Mouse (Mus musculus): ENCODE data around the gene Frat2.

GRCm38 (mm10) chr19:41808104-41808634 is 39.8 kb downstream of the Frat2 start:
- TF ChIP-seq CTCF (IDR thresholded peaks at IDR 0.05; ENCODE audit: low read depth, low read length), result no peak
- TF ChIP-seq POLR2A (IDR thresholded peaks at IDR 0.05; ENCODE audit: insufficient read depth, low read length), result no peak
- no peak for TF ChIP-seq EP300 (IDR thresholded peaks at IDR 0.05; ENCODE audit: insufficient read depth, low read depth, low read length)
